Mouse (Mus musculus): Measurements from ENCODE around the gene Ncoa7. TPM values are rescaled to one million over a fixed set of nuclear protein-coding genes. Genes with fewer than 3 reads are reported as not detected.

Ncoa7 gene
- polyA plus RNA-seq, 1 experiment = 47.2 TPM

DNA sequence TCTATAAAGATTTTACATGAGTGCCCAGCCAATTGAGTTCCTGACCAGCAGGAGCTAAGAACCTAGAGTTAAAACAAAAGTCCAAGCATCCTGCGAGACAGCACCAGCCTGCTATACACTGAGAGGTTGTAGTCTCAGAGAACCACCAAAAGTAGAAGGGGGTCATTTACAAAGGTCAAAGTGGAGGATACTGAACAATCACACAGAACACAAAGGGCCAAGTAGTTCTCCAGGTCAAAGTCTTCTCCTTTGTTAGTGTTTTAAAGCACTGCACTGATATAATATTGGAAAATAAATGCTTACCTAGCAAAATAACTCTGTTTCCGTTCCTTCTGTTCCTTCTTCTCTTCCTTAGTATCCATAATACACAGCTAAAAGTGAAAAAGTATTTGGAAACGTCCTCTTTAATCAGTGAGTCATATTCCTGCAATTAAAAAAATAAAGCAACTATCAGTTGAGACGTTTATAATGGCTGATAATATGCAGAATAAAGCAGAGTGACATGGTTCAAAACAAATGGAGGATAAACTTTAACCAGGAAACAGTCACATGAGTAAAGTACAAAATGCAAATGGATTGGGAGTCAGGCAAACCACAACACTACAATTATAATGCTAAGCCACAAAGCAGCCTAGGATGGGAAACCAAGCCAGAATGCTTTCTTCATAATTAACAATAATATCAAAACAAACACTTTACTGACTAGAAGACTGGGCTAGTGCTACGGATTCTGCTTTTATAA lies 31.5 kb downstream of the Ncoa7 start:
- Histone ChIP-seq H3K4me1 (ENCODE audit: control insufficient read depth, insufficient read depth, low read length) (peaks cover 3% of the 10 kb centered on the region; the same call in 1 of the 2 replicates), H3K4me3 (ENCODE audit: insufficient read depth, low read length) (no peak overlapping the region), H3K27ac (ENCODE audit: insufficient read depth, low read length) (no peak overlapping the region)
- no peak for TF ChIP-seq CTCF (IDR thresholded peaks at IDR 0.05; ENCODE audit: extremely low read depth, insufficient read depth, low read length)

GRCm38 (mm10) chr10:30768820-30769219 lies 34.3 kb downstream of the Ncoa7 start:
- TF ChIP-seq CTCF (IDR thresholded peaks at IDR 0.05; ENCODE audit: extremely low read depth, insufficient read depth, low read length) = no peak
- TF ChIP-seq POLR2A (IDR thresholded peaks at IDR 0.05; ENCODE audit: extremely low read depth, insufficient read depth, low read length) = no peak
- no peak overlapping the region for H3K27ac ChIP-seq (ENCODE audit: insufficient read depth, low read length)
- H3K4me3 ChIP-seq (ENCODE audit: insufficient read depth, low read length) = no peak overlapping the region
- H3K4me1 ChIP-seq (ENCODE audit: control insufficient read depth, insufficient read depth, low read length) = peaks cover 3% of the 10 kb centered on the region; the same call in 1 of the 2 replicates

DNA sequence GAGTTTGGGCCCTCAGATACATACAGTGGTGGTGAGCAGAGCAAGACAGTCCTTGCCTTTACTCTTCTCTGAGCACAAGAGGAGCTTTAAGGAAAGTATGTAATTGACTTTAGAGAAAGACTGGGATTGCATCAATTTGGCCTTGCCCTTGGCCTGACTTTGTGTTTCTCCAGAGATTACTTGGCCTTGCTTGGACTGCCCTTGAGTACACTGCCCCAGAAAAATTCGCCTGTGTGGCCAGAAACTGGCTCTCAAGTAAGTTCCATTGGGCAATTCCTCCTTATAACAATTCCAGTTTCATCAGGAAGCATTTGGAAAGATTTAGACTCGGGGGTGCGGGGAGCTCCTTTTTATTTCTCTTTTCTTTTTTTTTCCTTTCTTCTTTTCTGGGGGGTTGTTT lies 34.9 kb downstream of the Ncoa7 start:
- Histone ChIP-seq H3K4me1 (ENCODE audit: control insufficient read depth, insufficient read depth, low read length) (peaks cover 2% of the 10 kb centered on the region; the same call in 1 of the 2 replicates), H3K4me3 (ENCODE audit: insufficient read depth, low read length) (no peak overlapping the region), H3K27ac (ENCODE audit: insufficient read depth, low read length) (no peak overlapping the region)
- no peak for TF ChIP-seq CTCF (IDR thresholded peaks at IDR 0.05; ENCODE audit: extremely low read depth, insufficient read depth, low read length)
- no peak for TF ChIP-seq POLR2A (IDR thresholded peaks at IDR 0.05; ENCODE audit: extremely low read depth, insufficient read depth, low read length)

DNA sequence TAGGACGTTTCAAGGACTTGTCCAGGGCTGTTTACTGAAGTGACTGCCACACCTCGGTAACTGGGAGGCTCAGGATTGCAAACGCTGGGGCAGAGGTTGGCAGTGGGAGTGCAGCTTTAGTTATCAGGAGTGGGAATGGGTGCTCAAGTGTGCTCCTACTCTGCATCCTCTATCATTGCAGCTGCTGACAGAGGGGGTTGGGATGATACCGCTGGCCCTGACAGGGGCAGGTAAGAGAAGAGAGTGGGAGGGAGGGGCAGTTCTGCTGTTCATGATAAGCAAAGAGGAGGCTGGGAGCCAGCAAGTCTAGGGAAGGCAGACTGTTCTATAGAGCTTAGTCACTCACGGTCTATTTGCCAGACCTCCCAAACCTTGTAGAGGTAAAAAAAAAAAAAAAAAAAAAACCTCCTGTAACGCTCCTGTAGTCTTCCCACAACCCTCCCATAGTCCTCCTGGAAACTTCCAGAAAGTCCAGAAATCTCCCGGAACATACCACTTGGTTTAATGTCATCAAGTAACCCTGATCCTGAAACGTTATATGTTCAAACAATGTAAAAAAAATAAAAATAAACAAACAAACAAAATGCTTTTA lies 39.9 kb downstream of the Ncoa7 start:
- TF ChIP-seq CTCF (IDR thresholded peaks at IDR 0.05; ENCODE audit: extremely low read depth, insufficient read depth, low read length) (no peak), POLR2A (IDR thresholded peaks at IDR 0.05; ENCODE audit: extremely low read depth, insufficient read depth, low read length) (no peak)
- no peak overlapping the region for H3K4me3 ChIP-seq (ENCODE audit: insufficient read depth, low read length)
- H3K27ac ChIP-seq (ENCODE audit: insufficient read depth, low read length) = no peak overlapping the region
- H3K4me1 ChIP-seq (ENCODE audit: control insufficient read depth, insufficient read depth, low read length) = no peaks in the 10 kb centered on the region; the same call in 1 of the 2 replicates

DNA sequence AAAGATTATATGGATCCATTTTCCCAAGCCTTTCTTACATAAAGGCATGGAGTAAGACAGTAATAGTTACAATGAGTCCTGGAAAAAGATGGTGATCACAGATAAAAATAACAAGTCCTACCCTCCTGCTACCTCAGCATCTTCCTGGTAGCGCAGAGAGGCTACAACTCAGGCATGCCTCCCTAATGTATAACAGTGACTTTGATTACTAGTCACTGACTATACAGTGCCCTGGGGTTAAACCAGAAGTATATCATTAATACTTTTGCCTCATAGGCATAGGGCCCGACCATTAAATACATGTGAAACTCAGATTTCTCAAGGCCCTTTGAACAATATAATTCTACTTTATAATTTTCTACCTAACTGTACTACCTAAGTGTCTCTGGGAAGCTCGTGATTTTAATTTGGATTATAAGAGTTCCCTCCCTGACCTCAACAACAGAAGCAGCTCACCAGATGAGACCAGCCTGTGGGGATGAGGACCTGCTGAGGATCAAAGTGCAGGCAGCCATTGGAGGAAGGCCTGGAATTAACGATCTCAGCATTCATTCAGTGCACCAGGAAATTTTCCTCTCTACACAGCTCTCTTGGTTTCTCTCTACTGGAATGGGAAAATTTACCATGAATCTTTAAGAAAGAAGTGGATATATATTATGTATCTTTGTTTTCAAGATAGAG lies 40.7 kb downstream of the Ncoa7 start:
- TF ChIP-seq POLR2A (IDR thresholded peaks at IDR 0.05; ENCODE audit: extremely low read depth, insufficient read depth, low read length) (no peak), CTCF (IDR thresholded peaks at IDR 0.05; ENCODE audit: extremely low read depth, insufficient read depth, low read length) (no peak)
- Histone ChIP-seq H3K4me1 (ENCODE audit: control insufficient read depth, insufficient read depth, low read length) (no peaks in the 10 kb centered on the region; the same call in 1 of the 2 replicates), H3K4me3 (ENCODE audit: insufficient read depth, low read length) (no peak overlapping the region), H3K27ac (ENCODE audit: insufficient read depth, low read length) (no peak overlapping the region)

GRCm38 (mm10) chr10:30759360-30760147 lies 43.6 kb downstream of the Ncoa7 start:
- no peaks in the 10 kb centered on the region; the same call in 1 of the 2 replicates for H3K4me1 ChIP-seq (ENCODE audit: control insufficient read depth, insufficient read depth, low read length)

DNA sequence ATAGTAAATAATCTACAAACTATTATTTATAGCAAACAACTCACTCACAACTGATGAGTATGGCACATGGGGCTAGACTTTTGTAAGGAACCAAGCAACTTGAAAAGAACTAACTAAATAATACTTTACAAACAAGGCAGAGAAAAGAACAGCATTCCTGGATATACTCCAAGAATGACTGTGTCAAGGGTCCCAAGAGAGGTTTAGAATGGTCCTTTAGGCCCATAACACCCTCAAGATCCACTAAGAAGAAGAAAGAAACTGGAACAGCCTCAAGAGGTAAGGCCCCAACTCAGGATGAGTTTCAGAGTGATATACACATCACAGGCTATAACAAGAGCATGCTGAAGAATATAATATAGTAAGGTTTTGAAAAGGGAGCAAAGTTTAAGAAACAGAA lies 47.1 kb downstream of the Ncoa7 start:
- Histone ChIP-seq H3K27ac (ENCODE audit: insufficient read depth, low read length) (no peak overlapping the region), H3K4me3 (ENCODE audit: insufficient read depth, low read length) (no peak overlapping the region), H3K4me1 (ENCODE audit: control insufficient read depth, insufficient read depth, low read length) (no peaks in the 10 kb centered on the region)
- TF ChIP-seq CTCF (IDR thresholded peaks at IDR 0.05; ENCODE audit: extremely low read depth, insufficient read depth, low read length) (no peak), POLR2A (IDR thresholded peaks at IDR 0.05; ENCODE audit: extremely low read depth, insufficient read depth, low read length) (no peak)

More at GRCm38 (mm10) chr10:30759360-30760147, 43.6 kb downstream of the Ncoa7 start:
- H3K27ac ChIP-seq (ENCODE audit: insufficient read depth, low read length) = no peak overlapping the region
- TF ChIP-seq CTCF (IDR thresholded peaks at IDR 0.05; ENCODE audit: extremely low read depth, insufficient read depth, low read length) (no peak), POLR2A (IDR thresholded peaks at IDR 0.05; ENCODE audit: extremely low read depth, insufficient read depth, low read length) (no peak)
- H3K4me3 ChIP-seq (ENCODE audit: insufficient read depth, low read length) = no peak overlapping the region

GRCm38 (mm10) chr10:30754825-30755457 lies 48.2 kb downstream of the Ncoa7 start:
- no peak for TF ChIP-seq CTCF (IDR thresholded peaks at IDR 0.05; ENCODE audit: extremely low read depth, insufficient read depth, low read length)
- no peak for TF ChIP-seq POLR2A (IDR thresholded peaks at IDR 0.05; ENCODE audit: extremely low read depth, insufficient read depth, low read length)
- H3K27ac ChIP-seq (ENCODE audit: insufficient read depth, low read length) = no peak overlapping the region
- no peaks in the 10 kb centered on the region for H3K4me1 ChIP-seq (ENCODE audit: control insufficient read depth, insufficient read depth, low read length)
- no peak overlapping the region for H3K4me3 ChIP-seq (ENCODE audit: insufficient read depth, low read length)

DNA sequence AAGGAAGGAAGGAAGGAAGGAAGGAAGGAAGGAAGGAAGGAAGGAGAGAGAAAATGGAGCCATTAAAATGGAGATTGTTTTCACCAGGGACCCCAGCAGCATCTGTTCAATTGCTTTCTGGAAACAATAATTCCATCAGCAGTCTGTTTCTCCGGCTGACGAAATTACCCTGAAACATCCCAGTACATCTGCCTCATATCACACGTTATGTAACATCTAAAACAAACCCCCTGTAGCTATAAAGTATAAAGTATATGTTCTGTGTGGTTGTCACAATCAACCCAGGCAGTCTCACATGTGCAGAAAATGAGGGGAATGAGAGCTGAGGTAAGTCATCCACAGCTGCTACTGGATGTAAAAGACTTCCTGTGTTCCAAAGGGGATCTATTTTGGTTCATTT lies 49.0 kb downstream of the Ncoa7 start:
- Histone ChIP-seq H3K4me3 (ENCODE audit: insufficient read depth, low read length) (no peak overlapping the region), H3K4me1 (ENCODE audit: control insufficient read depth, insufficient read depth, low read length) (no peaks in the 10 kb centered on the region), H3K27ac (ENCODE audit: insufficient read depth, low read length) (no peak overlapping the region)
- TF ChIP-seq POLR2A (IDR thresholded peaks at IDR 0.05; ENCODE audit: extremely low read depth, insufficient read depth, low read length) = no peak
- TF ChIP-seq CTCF (IDR thresholded peaks at IDR 0.05; ENCODE audit: extremely low read depth, insufficient read depth, low read length) = no peak
